In genomic region chr2:110909506-110909905, GRCm38 (mm10) we compare ENCODE assay signal across 25 mouse cellular contexts. TPM values are rescaled to one million over a fixed set of nuclear protein-coding genes. Genes with fewer than 3 reads are reported as not detected.
DNase-seq lines count a peak whose midpoint lies in the region; ATAC-seq lines count a peak whose summit lies in the region.
"Had no signal": no experiment of that assay in that cellular context is flagged by ENCODE, and none has a peak within 500 bp of the region (broad histone marks: within the 10 kb centered on the region; RNA-seq: fewer than 3 reads in every experiment).

No protein-coding gene starts in this region.

- no peak overlapping the region for H3K4me3 ChIP-seq in embryonic facial prominence, embryonic 14.5 days (ENCODE audit: low read depth, low read length)
- H3K4me3 ChIP-seq in embryonic facial prominence, embryonic 10.5 days, result no peak overlapping the region
- H3K4me3 ChIP-seq in hindbrain, embryonic 14.5 days (replicated peaks; ENCODE audit: low read length), result no peak overlapping the region
- H3K4me3 ChIP-seq in hindbrain, embryonic 10.5 days, result no peak overlapping the region
- H3K4me3 ChIP-seq: forebrain, embryonic 10.5 days; heart, adult 2 months; hindbrain, embryonic 13.5 days; intestine, embryonic 15.5 days; limb, embryonic 10.5 days; liver, embryonic 15.5 days; midbrain, embryonic 12.5 days; myocyte; neural tube, embryonic 13.5 days had no signal

- H3K36me3 ChIP-seq in embryonic facial prominence, embryonic 14.5 days (ENCODE audit: control insufficient read depth, insufficient read depth, low read length), result no peaks in the 10 kb centered on the region
- no peaks in the 10 kb centered on the region for H3K36me3 ChIP-seq in embryonic facial prominence, embryonic 10.5 days (replicated peaks)
- no peaks in the 10 kb centered on the region for H3K36me3 ChIP-seq in hindbrain, embryonic 14.5 days (replicated peaks; ENCODE audit: control insufficient read depth, insufficient read depth)
- no peaks in the 10 kb centered on the region for H3K36me3 ChIP-seq in hindbrain, embryonic 10.5 days
- H3K36me3 ChIP-seq: forebrain, embryonic 10.5 days; hindbrain, embryonic 13.5 days; intestine, embryonic 15.5 days; limb, embryonic 10.5 days; liver, embryonic 15.5 days; midbrain, embryonic 12.5 days; neural tube, embryonic 13.5 days had no signal

- WGBS in embryonic facial prominence, embryonic 14.5 days, result 49% methylated on average over 2 of the region's 2 CpGs
- WGBS in embryonic facial prominence, embryonic 10.5 days, result 86% methylated on average over 2 of the region's 2 CpGs
- WGBS in hindbrain, embryonic 14.5 days, result 74% methylated on average over 2 of the region's 2 CpGs
- WGBS in hindbrain, embryonic 10.5 days, result 88% methylated on average over 2 of the region's 2 CpGs

- H3K27me3 ChIP-seq in embryonic facial prominence, embryonic 14.5 days (replicated peaks; ENCODE audit: control insufficient read depth, insufficient read depth, low read length), result no peaks in the 10 kb centered on the region
- H3K27me3 ChIP-seq in embryonic facial prominence, embryonic 10.5 days (replicated peaks; ENCODE audit: low read depth, poor library complexity, severe bottlenecking), result no peaks in the 10 kb centered on the region
- no peaks in the 10 kb centered on the region for H3K27me3 ChIP-seq in hindbrain, embryonic 14.5 days (ENCODE audit: control insufficient read depth, insufficient read depth, low read length)
- no peaks in the 10 kb centered on the region for H3K27me3 ChIP-seq in hindbrain, embryonic 10.5 days (ENCODE audit: insufficient read depth, poor library complexity, severe bottlenecking)
- H3K27me3 ChIP-seq: hindbrain, embryonic 13.5 days; intestine, embryonic 15.5 days; liver, embryonic 15.5 days; midbrain, embryonic 12.5 days; neural tube, embryonic 13.5 days had no signal

- no peaks in the 10 kb centered on the region for H3K9me3 ChIP-seq in embryonic facial prominence, embryonic 14.5 days (ENCODE audit: control insufficient read depth, low read length)
- no peaks in the 10 kb centered on the region for H3K9me3 ChIP-seq in embryonic facial prominence, embryonic 10.5 days
- H3K9me3 ChIP-seq in hindbrain, embryonic 14.5 days (ENCODE audit: control insufficient read depth, low read length), result no peaks in the 10 kb centered on the region
- no peaks in the 10 kb centered on the region for H3K9me3 ChIP-seq in hindbrain, embryonic 10.5 days
- H3K9me3 ChIP-seq: forebrain, embryonic 10.5 days; hindbrain, embryonic 13.5 days; intestine, embryonic 15.5 days; limb, embryonic 10.5 days; liver, embryonic 15.5 days; midbrain, embryonic 12.5 days; neural tube, embryonic 13.5 days had no signal

- no peak overlapping the region for H3K4me2 ChIP-seq in embryonic facial prominence, embryonic 14.5 days (ENCODE audit: low read depth, low read length)
- no peak overlapping the region for H3K4me2 ChIP-seq in hindbrain, embryonic 14.5 days (replicated peaks)
- H3K4me2 ChIP-seq: hindbrain, embryonic 13.5 days; intestine, embryonic 15.5 days; liver, embryonic 15.5 days; midbrain, embryonic 12.5 days; neural tube, embryonic 13.5 days had no signal

- no peaks in the 10 kb centered on the region for H3K4me1 ChIP-seq in embryonic facial prominence, embryonic 14.5 days (ENCODE audit: control insufficient read depth, insufficient read depth, low read length)
- H3K4me1 ChIP-seq in embryonic facial prominence, embryonic 10.5 days, result no peaks in the 10 kb centered on the region
- no peaks in the 10 kb centered on the region for H3K4me1 ChIP-seq in hindbrain, embryonic 14.5 days (replicated peaks; ENCODE audit: control insufficient read depth, insufficient read depth, low read length)
- no peaks in the 10 kb centered on the region for H3K4me1 ChIP-seq in hindbrain, embryonic 10.5 days (replicated peaks)
- H3K4me1 ChIP-seq: forebrain, embryonic 10.5 days; hindbrain, embryonic 13.5 days; intestine, embryonic 15.5 days; limb, embryonic 10.5 days; liver, embryonic 15.5 days; midbrain, embryonic 12.5 days; neural tube, embryonic 13.5 days had no signal

- H3K27ac ChIP-seq in embryonic facial prominence, embryonic 14.5 days (replicated peaks; ENCODE audit: low read depth, low read length), result no peak overlapping the region
- H3K27ac ChIP-seq in embryonic facial prominence, embryonic 10.5 days (replicated peaks), result no peak overlapping the region
- no peak overlapping the region for H3K27ac ChIP-seq in hindbrain, embryonic 14.5 days
- no peak overlapping the region for H3K27ac ChIP-seq in hindbrain, embryonic 10.5 days
- H3K27ac ChIP-seq: forebrain, embryonic 10.5 days; heart, adult 2 months; hindbrain, embryonic 13.5 days; intestine, embryonic 15.5 days; limb, embryonic 10.5 days; liver, embryonic 15.5 days; midbrain, embryonic 12.5 days; neural tube, embryonic 13.5 days had no signal

- peak; percentile 42 for DNase-seq in embryonic facial prominence, embryonic 14.5 days (ENCODE audit: low spot score)
- no peak for DNase-seq in embryonic facial prominence, embryonic 10.5 days (ENCODE audit: low spot score)
- DNase-seq in hindbrain, embryonic 14.5 days (ENCODE audit: low spot score), result peak; percentile 30
- DNase-seq in hindbrain, embryonic 10.5 days (ENCODE audit: low spot score), result no peak
- DNase-seq in retina, postnatal 1 day, result peak; percentile 6
- no peak for DNase-seq in retina, embryonic 14.5 days (ENCODE audit: low spot score)
- DNase-seq: adrenal gland, postnatal 14 days; gastrocnemius, postnatal 25 days; heart, adult 2 months; kidney, adult 8-10 months; kidney, postnatal 10 days; liver; right cerebral cortex, adult 18-20 months; right cerebral cortex, postnatal 4 days; thymus, postnatal 14 days had no signal

- no peak overlapping the region for H3K9ac ChIP-seq in embryonic facial prominence, embryonic 14.5 days (ENCODE audit: low read depth, low read length)
- no peak overlapping the region for H3K9ac ChIP-seq in hindbrain, embryonic 14.5 days
- H3K9ac ChIP-seq: hindbrain, embryonic 13.5 days; intestine, embryonic 15.5 days; liver, embryonic 15.5 days; midbrain, embryonic 12.5 days; neural tube, embryonic 13.5 days had no signal

- ATAC-seq in embryonic facial prominence, embryonic 14.5 days (ENCODE audit: low read depth), result no peak
- ATAC-seq in hindbrain, embryonic 14.5 days (ENCODE audit: low FRiP score), result no peak
- no peak for ATAC-seq in CD4-positive, CD25-positive, alpha-beta regulatory T cell, adult 4 months
- ATAC-seq: intestine, embryonic 15.5 days; lung, postnatal 0 days had no signal

RNA-seq across cellular contexts. Expression of gene Ano3, which starts 41.2 kb away (rescaled TPM):
- 0.78 and 0.81 TPM in 2 replicates for polyA plus RNA-seq in embryonic facial prominence, embryonic 14.5 days (2014; fragmentation: Nextera tagmentation; extraction: Ambion mirVana)
- polyA plus RNA-seq in embryonic facial prominence, embryonic 10.5 days (2016; fragmentation: Nextera tagmentation; extraction: Ambion mirVana), result 0.86 and 0.89 TPM in 2 replicates
- 0.79 and 1.4 TPM in 2 replicates for polyA plus RNA-seq in hindbrain, embryonic 14.5 days (2014; fragmentation: Nextera tagmentation; extraction: Ambion mirVana)
- polyA plus RNA-seq in hindbrain, embryonic 10.5 days (2016; fragmentation: Nextera tagmentation; extraction: Ambion mirVana), result 1.3 and 1.7 TPM in 2 replicates
- under 1 TPM in 1 of 2 experiments, not detected in 1; 0.13 TPM for polyA plus RNA-seq in CD4-positive, CD25-positive, alpha-beta regulatory T cell, adult 4 months (2017; shearing (Covaris generic))

Comparison
In these comparisons a context has a peak if more than half of its experiments do, and no peak if none do; other contexts are left out.
1. DNase-seq: peak in embryonic facial prominence, embryonic 14.5 days (single experiment), hindbrain, embryonic 14.5 days (single experiment) and retina, postnatal 1 day (single experiment); none in embryonic facial prominence, embryonic 10.5 days (single experiment), hindbrain, embryonic 10.5 days (single experiment) and retina, embryonic 14.5 days (single experiment).